Mouse (Mus musculus) stomach, embryonic 16.5 days (tissue): ENCODE measurements around the gene Ndufs2. TPM values are rescaled to one million over a fixed set of nuclear protein-coding genes. Genes with fewer than 3 reads are reported as not detected.

Experiments used
- ATAC-seq: fragments of 200-750 bp; cut with Nextera tagmentation; 2 replicates; pipeline ENCODE4 v1.8.0; 2017; ENCODE audit warnings: moderate number of reproducible peaks, moderate TSS enrichment; ENCODE audit not compliant: insufficient read depth, low FRiP score
- H3K27ac ChIP-seq: fragments of 300-500 bp; sonication (generic); 2 replicates; pipeline ENCODE4 v1.5.1; 2014; ENCODE audit warnings: low read length
- H3K27me3 ChIP-seq: fragments of 300-500 bp; sonication (generic); 2 replicates; pipeline ENCODE4 v1.6.1; 2014; ENCODE audit warnings: low read length, control low read depth, mixed read lengths; ENCODE audit not compliant: control insufficient read depth, insufficient read depth
- H3K36me3 ChIP-seq: fragments of 300-500 bp; sonication (generic); 2 replicates; pipeline ENCODE4 v1.6.1; 2014; ENCODE audit warnings: low read length; ENCODE audit not compliant: control insufficient read depth, insufficient read depth
- H3K4me1 ChIP-seq: fragments of 300-500 bp; sonication (generic); 2 replicates; pipeline ENCODE4 v1.6.1; 2014; ENCODE audit warnings: low read length, control low read depth, mixed read lengths; ENCODE audit not compliant: control insufficient read depth, insufficient read depth
- H3K4me2 ChIP-seq: fragments of 300-500 bp; sonication (generic); 2 replicates; pipeline ENCODE4 v1.6.1; 2014; ENCODE audit warnings: low read depth, low read length, mixed read lengths
- H3K4me3 ChIP-seq: fragments of 300-500 bp; sonication (generic); replicated peaks from 2 replicates; pipeline ENCODE4 v1.5.1; 2014; ENCODE audit warnings: mild to moderate bottlenecking, low read length
- H3K9ac ChIP-seq: fragments of 300-500 bp; sonication (generic); 2 replicates; pipeline ENCODE4 v1.6.1; 2014; ENCODE audit warnings: low read length
- H3K9me3 ChIP-seq: fragments of 300-500 bp; sonication (generic); replicated peaks from 2 replicates; pipeline ENCODE4 v1.6.1; 2016; ENCODE audit warnings: low read length, control low read depth; ENCODE audit not compliant: control insufficient read depth
- WGBS: fragments of 180-500 bp; shearing (Covaris S2); extraction: QIAGEN DNeasy Blood & Tissue Kit; methylation state at CpG from one replicate; pipeline ENCODE4 v1.1.7; 2014; 5-methylcytosine and 5-hydroxymethylcytosine counted together
- polyA plus RNA-seq: library from polyadenylated mRNA; unstranded; fragments of >200 nt; fragmentation: Nextera tagmentation; extraction: Ambion mirVana; gene quantifications from 2 replicates; pipeline ENCODE4 v1.2.1, GENCODE M21; 2015

The Ndufs2 gene
- polyA plus RNA-seq, 1 experiment from 2014 or later = 260 TPM

- WGBS = 2% methylated on average over 28 of the region's 28 CpGs
- Histone ChIP-seq H3K4me2 (peak within 1 kb of the TSS; percentile 81), H3K4me1 (peaks cover 15% of the 10 kb centered on the region), H3K4me3 (peak within 1 kb of the TSS; percentile 65), H3K9ac (peak within 1 kb of the TSS; percentile 73), H3K27me3 (no peaks in the 10 kb centered on the region), H3K27ac (peak within 1 kb of the TSS; percentile 77), H3K9me3 (no peaks in the 10 kb centered on the region), H3K36me3 (peaks cover 10% of the 10 kb centered on the region; the same call in 1 of the 2 replicates)
- peak; percentile 99 for ATAC-seq
Measured at GRCm38 (mm10) chr1:171222238-171223155, 28.7 kb downstream of the Ndufs2 start, which contains the start of gene Tomm40l. Tomm40l (minus strand) TSS chr1:171222514.

GRCm38 (mm10) chr1:171221281-171222193 lies 29.7 kb downstream of the Ndufs2 start:
- 0 out of 2 replicates have a peak, but pooled peaks have one; percentile 0 for ATAC-seq
- peak overlapping the region; percentile 11; the same call in 1 of the 2 replicates for H3K27ac ChIP-seq
- 6% methylated on average over 22 of the region's 22 CpGs for WGBS

DNA sequence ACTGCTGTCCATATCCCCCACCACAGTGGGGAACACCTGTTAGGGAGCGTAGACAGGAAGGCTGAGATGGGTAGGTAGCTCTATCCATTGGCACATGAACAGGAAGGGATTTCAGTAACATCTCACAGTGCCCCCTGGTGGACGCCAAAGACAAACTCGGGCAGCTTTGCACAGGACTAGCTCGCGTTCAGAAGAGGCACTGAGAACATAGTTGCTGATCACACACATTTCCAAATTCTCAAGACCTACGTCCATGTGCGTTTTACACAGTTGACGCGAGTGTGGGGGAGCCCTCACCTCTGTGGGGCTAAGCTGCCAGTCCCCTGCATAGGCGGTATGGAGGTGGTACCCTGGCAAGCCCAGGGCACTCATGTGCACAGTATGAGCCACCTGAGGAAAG lies 30.3 kb downstream of the Ndufs2 start:
- Histone ChIP-seq H3K4me3 (no peak overlapping the region; the same call in 1 of the 2 replicates), H3K36me3 (peaks cover 10% of the 10 kb centered on the region; the same call in 1 of the 2 replicates), H3K4me1 (peaks cover 15% of the 10 kb centered on the region), H3K9ac (no peak overlapping the region), H3K9me3 (no peaks in the 10 kb centered on the region), H3K4me2 (peak overlapping the region; percentile 81), H3K27ac (no peak overlapping the region), H3K27me3 (no peaks in the 10 kb centered on the region)
- no peak for ATAC-seq
- WGBS = 9% methylated on average over 10 of the region's 10 CpGs

More at GRCm38 (mm10) chr1:171221281-171222193, 29.7 kb downstream of the Ndufs2 start:
- Histone ChIP-seq H3K27me3 (no peaks in the 10 kb centered on the region), H3K4me2 (peak overlapping the region; percentile 81), H3K9me3 (no peaks in the 10 kb centered on the region), H3K36me3 (peaks cover 10% of the 10 kb centered on the region; the same call in 1 of the 2 replicates), H3K4me3 (peak overlapping the region; percentile 65), H3K9ac (peak overlapping the region; percentile 73), H3K4me1 (peaks cover 15% of the 10 kb centered on the region)

DNA sequence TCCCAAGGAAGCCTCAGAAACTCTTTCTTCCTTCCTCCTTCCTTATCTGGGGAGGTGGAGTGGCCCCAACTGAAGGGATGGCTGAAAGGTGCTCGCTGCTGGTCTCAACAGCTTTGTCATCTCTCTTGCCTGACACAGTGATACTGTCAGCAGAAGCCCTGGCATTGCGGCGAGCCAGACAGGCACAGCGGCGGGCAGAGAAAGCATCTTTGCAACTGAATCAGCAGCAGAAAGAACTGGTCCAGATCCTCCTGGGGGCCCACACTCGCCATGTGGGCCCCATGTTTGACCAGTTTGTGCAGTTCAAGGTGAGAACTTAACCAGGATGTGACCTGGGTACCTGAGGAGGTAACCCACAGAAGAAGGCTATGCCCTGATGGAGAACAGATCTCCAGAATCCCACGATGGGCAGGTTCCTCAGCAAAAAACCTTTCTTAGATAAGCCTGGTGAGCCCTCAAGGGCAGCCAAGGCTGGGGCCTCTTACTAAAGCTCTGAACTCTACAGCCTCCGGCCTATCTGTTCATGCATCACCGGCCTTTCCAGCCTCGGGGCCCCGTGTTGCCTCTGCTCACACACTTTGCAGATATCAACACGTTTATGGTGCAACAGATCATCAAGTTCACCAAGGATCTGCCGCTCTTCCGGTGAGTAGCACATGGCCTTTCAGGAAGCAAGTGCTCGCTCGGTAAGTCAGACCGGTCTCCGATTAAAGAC lies 34.8 kb downstream of the Ndufs2 start:
- Histone ChIP-seq H3K4me1 (peaks cover 6% of the 10 kb centered on the region), H3K36me3 (peaks cover 10% of the 10 kb centered on the region; the same call in 1 of the 2 replicates), H3K4me3 (no peak overlapping the region), H3K9ac (no peak overlapping the region), H3K27me3 (no peaks in the 10 kb centered on the region), H3K27ac (no peak overlapping the region), H3K4me2 (no peak overlapping the region), H3K9me3 (no peaks in the 10 kb centered on the region)
- 86% methylated on average over 18 of the region's 18 CpGs for WGBS
- no peak for ATAC-seq

DNA sequence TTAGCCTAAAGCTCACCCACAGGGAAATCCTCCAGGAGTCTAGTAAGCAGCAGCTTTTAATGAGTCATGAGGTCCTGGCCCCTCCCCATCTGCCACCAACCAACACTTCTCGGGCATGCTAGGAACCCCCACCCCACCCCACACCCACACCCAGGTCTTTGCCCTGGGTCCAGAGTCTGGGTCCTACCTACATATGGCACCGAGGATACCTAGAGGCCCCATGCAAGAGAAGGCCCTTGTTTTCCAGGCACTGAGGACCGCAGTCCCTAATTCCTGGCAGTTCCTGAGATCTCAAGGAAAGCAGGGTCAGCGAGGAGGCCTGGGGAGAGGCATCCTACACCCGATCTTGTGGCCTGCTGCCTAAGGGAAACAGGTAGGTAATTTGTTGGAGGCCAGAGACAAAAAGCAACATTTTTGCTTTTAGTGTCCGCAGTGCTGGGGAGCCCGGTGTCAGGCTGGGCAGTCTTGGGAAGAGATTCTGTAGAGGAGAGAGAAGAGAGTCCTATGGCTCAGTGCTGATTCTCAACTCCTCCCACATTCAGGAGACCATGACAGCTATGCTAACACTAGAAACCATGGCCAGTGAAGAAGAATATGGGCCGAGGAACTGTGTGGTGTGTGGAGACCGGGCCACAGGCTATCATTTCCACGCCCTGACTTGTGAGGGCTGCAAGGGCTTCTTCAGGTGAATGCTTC lies 37.2 kb downstream of the Ndufs2 start, which contains the start of gene Nr1i3:
TSS of gene Nr1i3 (plus strand) at position 170 of the 696 bp plus-strand sequence.
- H3K9ac ChIP-seq = no peak within 1 kb of the TSS
- H3K4me2 ChIP-seq = no peak within 1 kb of the TSS
- 71% methylated on average over 10 of the region's 10 CpGs for WGBS

DNA sequence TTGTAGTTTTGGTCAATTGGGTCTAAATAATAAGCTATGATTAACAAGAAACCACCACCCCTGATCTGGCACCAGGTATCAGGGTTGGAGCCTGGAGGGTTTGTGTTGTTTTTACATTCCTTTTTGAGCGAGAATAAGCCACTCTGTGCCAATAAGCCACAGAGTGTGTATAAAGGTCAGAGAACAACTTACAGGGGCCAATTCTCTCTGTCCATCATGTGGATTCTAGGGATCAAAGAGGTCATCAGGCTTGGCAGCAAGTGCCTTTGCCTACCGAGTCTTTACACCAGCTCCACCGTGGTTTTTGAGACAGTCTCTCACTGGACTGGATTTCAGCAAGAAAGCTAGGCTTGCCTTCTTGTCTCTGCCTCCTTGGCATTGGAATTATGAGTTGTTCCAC lies 38.3 kb downstream of the Ndufs2 start:
- ATAC-seq = no peak
- Histone ChIP-seq H3K36me3 (no peaks in the 10 kb centered on the region), H3K27ac (no peak overlapping the region), H3K9ac (no peak overlapping the region), H3K27me3 (no peaks in the 10 kb centered on the region), H3K4me3 (no peak overlapping the region), H3K4me2 (no peak overlapping the region), H3K4me1 (no peaks in the 10 kb centered on the region), H3K9me3 (no peaks in the 10 kb centered on the region)
- WGBS = 41% methylated on average over 3 of the region's 3 CpGs

More for the DNA sequence above, 37.2 kb downstream of the Ndufs2 start, which contains the start of gene Nr1i3:
- Histone ChIP-seq H3K4me1 (no peaks in the 10 kb centered on the region), H3K27me3 (no peaks in the 10 kb centered on the region), H3K36me3 (peaks cover 7% of the 10 kb centered on the region; the same call in 1 of the 2 replicates), H3K4me3 (no peak within 1 kb of the TSS), H3K9me3 (no peaks in the 10 kb centered on the region), H3K27ac (no peak within 1 kb of the TSS)
- peak; percentile 61; the same call in 1 of the 2 replicates for ATAC-seq

GRCm38 (mm10) chr1:171209409-171209808 lies 41.8 kb downstream of the Ndufs2 start:
- H3K9me3 ChIP-seq = no peaks in the 10 kb centered on the region
- 25% methylated on average over 4 of the region's 4 CpGs for WGBS
- no peak for ATAC-seq

More at GRCm38 (mm10) chr1:171209409-171209808, 41.8 kb downstream of the Ndufs2 start:
- no peak overlapping the region for H3K27ac ChIP-seq
- H3K27me3 ChIP-seq = no peaks in the 10 kb centered on the region
- no peak overlapping the region for H3K9ac ChIP-seq
- no peaks in the 10 kb centered on the region for H3K4me1 ChIP-seq
- H3K36me3 ChIP-seq = no peaks in the 10 kb centered on the region
- H3K4me2 ChIP-seq = no peak overlapping the region
- H3K4me3 ChIP-seq = no peak overlapping the region
